Mouse (Mus musculus): Measurements from ENCODE around the gene Dagla. TPM values are rescaled to one million over a fixed set of nuclear protein-coding genes. Genes with fewer than 3 reads are reported as not detected.

Dagla gene
- polyA plus RNA-seq, 2 experiments: 2.4 to 8.1 TPM

- Histone ChIP-seq H3K9ac (ENCODE audit: low read depth, low read length, severe bottlenecking) (no peak overlapping the region), H3K4me2 (replicated peaks; ENCODE audit: low read depth, low read length, severe bottlenecking) (no peak overlapping the region), H3K27ac (replicated peaks; ENCODE audit: low read depth, low read length) (no peak overlapping the region), H3K36me3 (ENCODE audit: control insufficient read depth, insufficient read depth, low read length) (no peaks in the 10 kb centered on the region), H3K27me3 (ENCODE audit: control insufficient read depth, insufficient read depth, low read length) (no peaks in the 10 kb centered on the region), H3K9me3 (ENCODE audit: control insufficient read depth, low read length) (no peaks in the 10 kb centered on the region), H3K4me3 (replicated peaks; ENCODE audit: low read length) (no peak overlapping the region), H3K4me1 (ENCODE audit: control insufficient read depth, insufficient read depth, low read length) (peaks cover 39% of the 10 kb centered on the region)
- no peak for DNase-seq (ENCODE audit: low spot score)
- 81% methylated on average over 4 of the region's 4 CpGs for WGBS
- no peak for TF ChIP-seq POLR2A (IDR thresholded peaks at IDR 0.05; ENCODE audit: borderline replicate concordance, extremely low read depth, insufficient read depth, insufficient read length)
- ATAC-seq (ENCODE audit: low FRiP score, low read depth): no peak
Observed at GRCm38 (mm10) chr19:10298268-10298667, 6.4 kb downstream of the Dagla start.

GRCm38 (mm10) chr19:10297041-10297503 is 7.6 kb downstream of the Dagla start:
- H3K9me3 ChIP-seq (ENCODE audit: control insufficient read depth, low read length): no peaks in the 10 kb centered on the region
- ATAC-seq (ENCODE audit: low FRiP score, low read depth) (peak; percentile 45), DNase-seq (ENCODE audit: low spot score) (no peak)
- no peaks in the 10 kb centered on the region for H3K36me3 ChIP-seq (ENCODE audit: control insufficient read depth, insufficient read depth, low read length)
- no peak overlapping the region for H3K4me3 ChIP-seq (replicated peaks; ENCODE audit: low read length)
- peaks cover 39% of the 10 kb centered on the region for H3K4me1 ChIP-seq (ENCODE audit: control insufficient read depth, insufficient read depth, low read length)
- H3K27me3 ChIP-seq (ENCODE audit: control insufficient read depth, insufficient read depth, low read length): no peaks in the 10 kb centered on the region
- H3K4me2 ChIP-seq (replicated peaks; ENCODE audit: low read depth, low read length, severe bottlenecking): no peak overlapping the region
- WGBS: 15% methylated on average over 8 of the region's 8 CpGs
- no peak for TF ChIP-seq POLR2A (IDR thresholded peaks at IDR 0.05; ENCODE audit: borderline replicate concordance, extremely low read depth, insufficient read depth, insufficient read length)
- peak overlapping the region; percentile 40; the same call in 1 of the 2 replicates for H3K9ac ChIP-seq (ENCODE audit: low read depth, low read length, severe bottlenecking)
- peak overlapping the region; percentile 65 for H3K27ac ChIP-seq (replicated peaks; ENCODE audit: low read depth, low read length)

DNA sequence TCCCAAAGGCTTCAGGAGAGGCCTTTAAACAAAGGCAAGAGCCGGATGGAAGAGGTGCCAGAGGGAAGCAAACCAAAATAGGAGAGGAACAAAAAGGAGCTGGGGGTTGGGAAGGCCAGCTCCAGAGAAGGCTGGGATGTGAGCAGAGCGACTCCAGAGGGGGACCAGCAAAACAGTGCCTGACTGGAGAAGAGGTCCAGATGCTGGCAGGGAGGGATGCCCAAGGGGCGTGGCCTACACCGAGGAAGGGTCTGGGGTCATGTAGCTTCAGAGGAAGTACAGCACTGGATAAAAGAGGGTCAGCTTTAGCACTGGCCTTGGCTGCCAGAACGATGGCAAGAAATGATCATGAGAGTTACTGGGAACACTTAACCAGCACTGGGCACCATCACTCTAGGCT is 8.4 kb downstream of the Dagla start:
- peaks cover 43% of the 10 kb centered on the region for H3K4me1 ChIP-seq (ENCODE audit: control insufficient read depth, insufficient read depth, low read length)
- H3K4me2 ChIP-seq (replicated peaks; ENCODE audit: low read depth, low read length, severe bottlenecking): no peak overlapping the region
- H3K27me3 ChIP-seq (ENCODE audit: control insufficient read depth, insufficient read depth, low read length): no peaks in the 10 kb centered on the region
- no peaks in the 10 kb centered on the region for H3K36me3 ChIP-seq (ENCODE audit: control insufficient read depth, insufficient read depth, low read length)
- ATAC-seq (ENCODE audit: low FRiP score, low read depth): no peak
- 12% methylated on average over 5 of the region's 5 CpGs for WGBS
- H3K4me3 ChIP-seq (replicated peaks; ENCODE audit: low read length): no peak overlapping the region
- no peak for DNase-seq (ENCODE audit: low spot score)
- TF ChIP-seq POLR2A (IDR thresholded peaks at IDR 0.05; ENCODE audit: borderline replicate concordance, extremely low read depth, insufficient read depth, insufficient read length): no peak
- no peak overlapping the region for H3K9ac ChIP-seq (ENCODE audit: low read depth, low read length, severe bottlenecking)
- peak overlapping the region; percentile 65; the same call in 1 of the 2 replicates for H3K27ac ChIP-seq (replicated peaks; ENCODE audit: low read depth, low read length)
- H3K9me3 ChIP-seq (ENCODE audit: control insufficient read depth, low read length): no peaks in the 10 kb centered on the region

- H3K4me1 ChIP-seq (ENCODE audit: control insufficient read depth, insufficient read depth, low read length): peaks cover 43% of the 10 kb centered on the region
- no peaks in the 10 kb centered on the region for H3K27me3 ChIP-seq (ENCODE audit: control insufficient read depth, insufficient read depth, low read length)
- peak; percentile 60 for ATAC-seq (ENCODE audit: low FRiP score, low read depth)
- 20% methylated on average over 20 of the region's 20 CpGs for WGBS
- H3K36me3 ChIP-seq (ENCODE audit: control insufficient read depth, insufficient read depth, low read length): no peaks in the 10 kb centered on the region
- H3K9ac ChIP-seq (ENCODE audit: low read depth, low read length, severe bottlenecking): no peak overlapping the region; the same call in none of the 2 replicates
- DNase-seq (ENCODE audit: low spot score): peak; percentile 76
- H3K9me3 ChIP-seq (ENCODE audit: control insufficient read depth, low read length): no peaks in the 10 kb centered on the region
- peak overlapping the region; percentile 72 for H3K27ac ChIP-seq (replicated peaks; ENCODE audit: low read depth, low read length)
- no peak for TF ChIP-seq POLR2A (IDR thresholded peaks at IDR 0.05; ENCODE audit: borderline replicate concordance, extremely low read depth, insufficient read depth, insufficient read length)
- H3K4me3 ChIP-seq (replicated peaks; ENCODE audit: low read length): no peak overlapping the region
- H3K4me2 ChIP-seq (replicated peaks; ENCODE audit: low read depth, low read length, severe bottlenecking): peak overlapping the region; percentile 33
Observed at GRCm38 (mm10) chr19:10294631-10295562, 9.8 kb downstream of the Dagla start.

- DNase-seq (ENCODE audit: low spot score) (no peak), ATAC-seq (ENCODE audit: low FRiP score, low read depth) (no peak)
- H3K36me3 ChIP-seq (ENCODE audit: control insufficient read depth, insufficient read depth, low read length): no peaks in the 10 kb centered on the region
- no peak overlapping the region for H3K4me2 ChIP-seq (replicated peaks; ENCODE audit: low read depth, low read length, severe bottlenecking)
- no peak for TF ChIP-seq POLR2A (IDR thresholded peaks at IDR 0.05; ENCODE audit: borderline replicate concordance, extremely low read depth, insufficient read depth, insufficient read length)
- no peak overlapping the region for H3K9ac ChIP-seq (ENCODE audit: low read depth, low read length, severe bottlenecking)
- H3K4me1 ChIP-seq (ENCODE audit: control insufficient read depth, insufficient read depth, low read length): peaks cover 43% of the 10 kb centered on the region
- WGBS: 61% methylated on average over 5 of the region's 5 CpGs
- no peak overlapping the region for H3K4me3 ChIP-seq (replicated peaks; ENCODE audit: low read length)
- peak overlapping the region; percentile 72; the same call in 1 of the 2 replicates for H3K27ac ChIP-seq (replicated peaks; ENCODE audit: low read depth, low read length)
- H3K27me3 ChIP-seq (ENCODE audit: control insufficient read depth, insufficient read depth, low read length): no peaks in the 10 kb centered on the region
- H3K9me3 ChIP-seq (ENCODE audit: control insufficient read depth, low read length): no peaks in the 10 kb centered on the region
Observed at GRCm38 (mm10) chr19:10293987-10294386, 10.7 kb downstream of the Dagla start.

Data from limb, embryonic 14.5 days (tissue).